Mouse (Mus musculus): ENCODE measurements around the gene Mark4.
A peak's percentile ranks its signal among the peaks of the same experiment; 100 is the strongest.

Mark4 gene

GRCm38 (mm10) chr7:19383708-19384107 lies 74.9 kb downstream of the Mark4 start:
- no peak for DNase-seq

GRCm38 (mm10) chr7:19382166-19382541 lies 76.5 kb downstream of the Mark4 start:
- no peak for DNase-seq

GRCm38 (mm10) chr7:19381377-19382165 lies 77.0 kb downstream of the Mark4 start, which contains the start of gene Ercc2:
Ercc2 (plus strand) TSS chr7:19382010.
- DNase-seq: peak; percentile 99

- no peak for DNase-seq
Observed at GRCm38 (mm10) chr7:19378049-19378448, 80.6 kb downstream of the Mark4 start.

GRCm38 (mm10) chr7:19376019-19376418 lies 82.6 kb downstream of the Mark4 start:
- DNase-seq: no peak

GRCm38 (mm10) chr7:19375368-19375767 lies 83.3 kb downstream of the Mark4 start:
- DNase-seq: no peak

Measured in right cerebral cortex, postnatal 25 days (tissue).